Mouse (Mus musculus) limb, embryonic 14.5 days (tissue): ENCODE measurements around the gene Megf8. TPM values are rescaled to one million over a fixed set of nuclear protein-coding genes. Genes with fewer than 3 reads are reported as not detected.

Experiments
- ATAC-seq: fragments of 200-750 bp; cut with Nextera tagmentation; 2 replicates; pipeline ENCODE4 v1.8.0; 2017; ENCODE audit warnings: low read depth, moderate number of reproducible peaks, moderate TSS enrichment; ENCODE audit not compliant: low FRiP score
- DNase-seq: peaks from one replicate; pipeline ENCODE4 v3.0.0-alpha.2; 2015; ENCODE audit warnings: low spot score
- H3K27ac ChIP-seq: fragments of 300-500 bp; sonication (generic); replicated peaks from 2 replicates; pipeline ENCODE4 v1.5.1; 2014; ENCODE audit warnings: low read depth, mild to moderate bottlenecking, low read length, moderate library complexity, mixed read lengths
- H3K27me3 ChIP-seq: fragments of 300-500 bp; sonication (generic); 2 replicates; pipeline ENCODE4 v1.6.1; 2014; ENCODE audit warnings: low read length, mixed read lengths; ENCODE audit not compliant: control insufficient read depth, insufficient read depth
- H3K36me3 ChIP-seq: fragments of 300-500 bp; sonication (generic); 2 replicates; pipeline ENCODE4 v1.6.1; 2014; ENCODE audit warnings: mild to moderate bottlenecking, low read length, moderate library complexity, mixed read lengths; ENCODE audit not compliant: control insufficient read depth, insufficient read depth
- H3K4me1 ChIP-seq: fragments of 300-500 bp; sonication (generic); 2 replicates; pipeline ENCODE4 v1.6.1; 2014; ENCODE audit warnings: antibody characterized with exemption, low read length, mixed read lengths; ENCODE audit not compliant: control insufficient read depth, insufficient read depth
- H3K4me2 ChIP-seq: fragments of 300-500 bp; sonication (generic); replicated peaks from 2 replicates; pipeline ENCODE4 v1.6.1; 2014; ENCODE audit warnings: low read depth, mild to moderate bottlenecking, low read length, moderate library complexity; ENCODE audit not compliant: severe bottlenecking
- H3K4me3 ChIP-seq: fragments of 300-500 bp; sonication (generic); replicated peaks from 2 replicates; pipeline ENCODE4 v1.5.1; 2014; ENCODE audit warnings: low read length
- H3K9ac ChIP-seq: fragments of 300-500 bp; sonication (generic); 2 replicates; pipeline ENCODE4 v1.6.1; 2014; ENCODE audit warnings: mild to moderate bottlenecking, low read depth, low read length, moderate library complexity; ENCODE audit not compliant: severe bottlenecking
- H3K9me3 ChIP-seq: fragments of 300-500 bp; sonication (generic); 2 replicates; pipeline ENCODE4 v1.6.1; 2016; ENCODE audit warnings: low read length; ENCODE audit not compliant: control insufficient read depth
- POLR2A ChIP-seq: fragments of 200-500 bp; IDR thresholded peaks from 2 replicates; pipeline ENCODE4 v1.8.0; 2012; ENCODE audit warnings: inconsistent platforms, mild to moderate bottlenecking, moderate library complexity, borderline replicate concordance; ENCODE audit not compliant: insufficient read depth, insufficient read length; ENCODE audit errors: extremely low read depth
- WGBS: fragments of 180-500 bp; shearing (Covaris S2); extraction: QIAGEN DNeasy Blood & Tissue Kit; methylation state at CpG from one replicate; pipeline ENCODE4 v1.1.7; 2014; 5-methylcytosine and 5-hydroxymethylcytosine counted together
- polyA plus RNA-seq, 2 experiments: library from polyadenylated mRNA; depleted of rRNA in 1 of 2; stranded (reverse) in 1 of 2; unstranded in 1 of 2; fragments of >200 nt; fragmentation: Nextera tagmentation in 1 of 2; extraction: Ambion mirVana in 1 of 2; gene quantifications; 2 replicates each; pipeline versions ENCODE4 v1.2.1 to v1.2.3; 2012 to 2014

Megf8 gene
- polyA plus RNA-seq, 2 experiments: 16.5 to 45.1 TPM

GRCm38 (mm10) chr7:25309425-25309824 lies 7.5 kb upstream of the Megf8 start:
- Histone ChIP-seq H3K4me3 (no peak overlapping the region), H3K27me3 (peaks cover 14% of the 10 kb centered on the region), H3K4me1 (0 out of 2 replicates have a peak, but pooled peaks cover 4% of the 10 kb centered on the region), H3K36me3 (no peaks in the 10 kb centered on the region), H3K9ac (no peak overlapping the region), H3K9me3 (no peaks in the 10 kb centered on the region), H3K27ac (no peak overlapping the region), H3K4me2 (no peak overlapping the region)
- no peak for ATAC-seq
- DNase-seq: no peak
- WGBS: 78% methylated on average over 9 of the region's 9 CpGs
- no peak for TF ChIP-seq POLR2A

GRCm38 (mm10) chr7:25311193-25311592 lies 5.8 kb upstream of the Megf8 start:
- H3K4me3 ChIP-seq: no peak overlapping the region
- H3K4me2 ChIP-seq: no peak overlapping the region
- no peaks in the 10 kb centered on the region for H3K9me3 ChIP-seq
- TF ChIP-seq POLR2A: no peak
- WGBS: 79% methylated on average over 11 of the region's 11 CpGs
- no peak for ATAC-seq
- no peak overlapping the region for H3K27ac ChIP-seq
- no peak for DNase-seq
- H3K9ac ChIP-seq: no peak overlapping the region
- H3K36me3 ChIP-seq: no peaks in the 10 kb centered on the region
- H3K4me1 ChIP-seq: peaks cover 11% of the 10 kb centered on the region
- peaks cover 31% of the 10 kb centered on the region for H3K27me3 ChIP-seq

DNA sequence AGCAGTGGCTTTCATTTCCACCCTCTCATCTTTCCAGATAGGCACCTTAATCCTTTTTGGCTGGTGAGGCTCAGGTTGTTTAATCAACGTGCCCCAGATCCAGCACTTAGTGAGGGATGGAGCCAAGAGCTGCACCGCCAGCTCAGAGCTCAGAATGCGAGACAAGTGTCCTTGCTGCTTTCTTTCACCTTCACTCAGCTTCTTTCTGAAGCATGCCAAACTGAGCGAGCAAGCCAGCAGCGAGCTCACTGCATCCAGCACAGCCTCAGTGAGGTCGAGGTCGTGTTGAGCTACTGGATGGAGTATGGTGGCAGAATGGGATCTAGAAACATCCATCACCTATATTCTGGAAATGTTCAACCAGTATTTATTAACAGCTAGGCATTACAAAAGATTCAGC lies 3.6 kb upstream of the Megf8 start:
- Histone ChIP-seq H3K36me3 (no peaks in the 10 kb centered on the region), H3K27me3 (peaks cover 31% of the 10 kb centered on the region), H3K4me1 (peaks cover 11% of the 10 kb centered on the region), H3K4me2 (no peak overlapping the region), H3K9me3 (no peaks in the 10 kb centered on the region), H3K27ac (no peak overlapping the region), H3K9ac (no peak overlapping the region), H3K4me3 (no peak overlapping the region)
- no peak for ATAC-seq
- 42% methylated on average over 7 of the region's 7 CpGs for WGBS
- no peak for TF ChIP-seq POLR2A
- no peak for DNase-seq

DNA sequence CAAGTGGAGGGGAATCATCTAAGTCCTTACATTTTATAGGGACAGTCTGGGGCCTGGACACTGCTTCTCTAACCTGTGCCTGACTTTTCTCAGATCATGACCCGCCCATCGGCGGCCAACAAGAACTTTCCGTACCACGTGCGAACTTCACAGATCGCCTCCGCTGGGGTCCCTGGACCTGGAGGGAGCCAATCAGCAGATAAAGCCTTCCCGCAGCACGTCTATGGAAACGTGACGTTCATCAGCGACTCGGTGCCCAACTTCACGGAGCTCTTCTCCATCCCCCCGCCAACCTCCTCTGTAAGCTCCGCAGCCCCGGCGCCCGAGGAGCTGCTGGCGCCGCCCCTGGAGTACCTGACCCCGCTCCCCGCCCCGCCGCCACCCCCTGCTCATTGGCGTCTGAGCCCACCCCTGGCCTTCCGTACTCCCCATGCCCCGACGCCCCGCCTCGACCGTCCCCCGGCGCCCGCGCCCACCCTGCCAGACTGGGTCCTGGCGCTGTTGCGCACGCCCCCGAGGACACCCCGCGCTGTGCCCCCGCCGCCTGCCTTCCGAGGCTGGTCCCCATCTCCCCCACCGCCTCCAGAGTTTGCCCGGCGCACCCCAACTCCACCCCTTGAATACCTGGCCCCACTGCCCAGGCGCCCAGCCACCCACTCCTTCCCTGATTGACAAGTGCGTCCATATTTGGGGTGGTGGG lies 2.2 kb upstream of the Megf8 start:
- no peak for TF ChIP-seq POLR2A
- H3K4me2 ChIP-seq: peak overlapping the region; percentile 82
- H3K27ac ChIP-seq: no peak overlapping the region
- H3K36me3 ChIP-seq: no peaks in the 10 kb centered on the region
- DNase-seq: no peak
- H3K4me3 ChIP-seq: peak overlapping the region; percentile 70
- WGBS: 2% methylated on average over 45 of the region's 51 CpGs
- H3K9ac ChIP-seq: peak overlapping the region; percentile 51
- no peak for ATAC-seq
- H3K4me1 ChIP-seq: peaks cover 11% of the 10 kb centered on the region
- H3K27me3 ChIP-seq: peaks cover 31% of the 10 kb centered on the region
- H3K9me3 ChIP-seq: no peaks in the 10 kb centered on the region

DNA sequence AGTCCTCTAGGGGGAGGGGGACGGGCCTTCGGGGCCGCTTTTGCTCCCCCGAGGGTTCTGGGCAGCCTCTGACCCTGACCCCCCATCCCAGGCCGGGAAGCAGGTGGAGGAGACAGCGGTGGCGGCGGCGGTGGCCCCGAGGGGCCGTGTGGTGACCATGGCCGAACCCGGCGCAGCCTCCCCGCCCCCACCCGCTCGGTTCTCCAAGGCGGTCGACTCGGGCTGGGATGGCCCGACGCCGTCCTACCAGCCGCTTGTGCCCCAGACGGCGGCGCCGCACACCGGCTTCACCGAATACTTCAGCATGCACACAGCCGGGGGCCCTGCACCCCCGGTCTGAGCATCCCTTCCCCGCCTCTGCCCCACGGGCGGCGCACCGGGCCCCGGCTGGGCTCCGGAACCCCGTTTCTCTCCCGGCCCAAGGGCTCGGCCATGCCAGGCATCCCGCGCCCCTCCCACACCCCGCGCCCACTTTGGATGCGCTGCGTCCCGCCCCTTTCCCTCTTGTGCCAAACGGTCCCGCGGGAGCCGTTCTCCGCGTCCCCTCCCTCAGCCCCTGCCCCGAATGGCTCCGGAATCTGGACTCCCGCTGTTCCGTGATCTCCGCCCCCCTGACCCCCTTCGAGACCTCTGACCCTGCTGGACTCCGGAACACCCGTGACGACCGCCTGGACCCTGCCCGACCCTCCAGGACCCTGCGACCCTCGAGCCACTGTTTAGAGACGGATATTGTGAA lies 1.5 kb upstream of the Megf8 start:
- no peaks in the 10 kb centered on the region for H3K36me3 ChIP-seq
- no peaks in the 10 kb centered on the region for H3K9me3 ChIP-seq
- ATAC-seq (no peak), DNase-seq (no peak)
- peak overlapping the region; percentile 70 for H3K4me3 ChIP-seq
- H3K9ac ChIP-seq: peak overlapping the region; percentile 51
- no peak overlapping the region for H3K27ac ChIP-seq
- peaks cover 31% of the 10 kb centered on the region for H3K27me3 ChIP-seq
- peak overlapping the region; percentile 82 for H3K4me2 ChIP-seq
- TF ChIP-seq POLR2A: no peak
- peaks cover 11% of the 10 kb centered on the region for H3K4me1 ChIP-seq
- WGBS: under 1% methylated on average over 47 of the region's 69 CpGs
